Mouse (Mus musculus): ENCODE measurements around the gene C1qtnf9.
A peak's percentile ranks its signal among the peaks of the same experiment; 100 is the strongest.

C1qtnf9 gene

GRCm38 (mm10) chr14:60784427-60785315, 16.7 kb downstream of the C1qtnf9 start, which contains the start of gene Mipep:
Gene Mipep (plus strand): TSS chr14:60784573.
- peak; percentile 84 to 90 for DNase-seq (ENCODE audit: low spot score in 2 of 2)

GRCm38 (mm10) chr14:60790103-60790502, 22.2 kb downstream of the C1qtnf9 start:
- peak; percentile 59 to 85 for DNase-seq (ENCODE audit: low spot score in 2 of 2)

- DNase-seq (ENCODE audit: low spot score in 2 of 2) = no peak
Observed at GRCm38 (mm10) chr14:60796600-60797322, 28.8 kb downstream of the C1qtnf9 start.

GRCm38 (mm10) chr14:60797596-60797995, 29.7 kb downstream of the C1qtnf9 start:
- no peak for DNase-seq (ENCODE audit: low spot score in 2 of 2)

GRCm38 (mm10) chr14:60798721-60799120, 30.8 kb downstream of the C1qtnf9 start:
- DNase-seq (ENCODE audit: low spot score in 2 of 2) = no peak

- DNase-seq (ENCODE audit: low spot score in 2 of 2) = no peak
Observed at GRCm38 (mm10) chr14:60799762-60800728, 32.1 kb downstream of the C1qtnf9 start.

- no peak for DNase-seq (ENCODE audit: low spot score in 2 of 2)
Observed at GRCm38 (mm10) chr14:60802026-60802425, 34.1 kb downstream of the C1qtnf9 start.

GRCm38 (mm10) chr14:60804978-60805377, 37.0 kb downstream of the C1qtnf9 start:
- DNase-seq (ENCODE audit: low spot score in 2 of 2) = no peak

- DNase-seq (ENCODE audit: low spot score in 2 of 2) = no peak
Observed at GRCm38 (mm10) chr14:60805871-60806270, 37.9 kb downstream of the C1qtnf9 start.

GRCm38 (mm10) chr14:60806891-60807344, 39.0 kb downstream of the C1qtnf9 start:
- DNase-seq (ENCODE audit: low spot score in 2 of 2) = no peak

- DNase-seq (ENCODE audit: low spot score in 2 of 2) = no peak
Observed at GRCm38 (mm10) chr14:60809881-60810280, 41.9 kb downstream of the C1qtnf9 start.

GRCm38 (mm10) chr14:60811547-60811946, 43.6 kb downstream of the C1qtnf9 start:
- DNase-seq (ENCODE audit: low spot score in 2 of 2) = no peak

GRCm38 (mm10) chr14:60815098-60815497, 47.2 kb downstream of the C1qtnf9 start:
- DNase-seq (ENCODE audit: low spot score in 2 of 2) = no peak

- no peak for DNase-seq (ENCODE audit: low spot score in 2 of 2)
Observed at GRCm38 (mm10) chr14:60818045-60818444, 50.1 kb downstream of the C1qtnf9 start.

- DNase-seq (ENCODE audit: low spot score in 2 of 2) = no peak
Observed at GRCm38 (mm10) chr14:60830096-60830495, 62.2 kb downstream of the C1qtnf9 start.
